Mouse (Mus musculus) adrenal gland, adult 18-20 months (tissue): Measurements from ENCODE around the gene Marcksl1. TPM values are rescaled to one million over a fixed set of nuclear protein-coding genes. Genes with fewer than 3 reads are reported as not detected.

Source experiments
- DNase-seq, 2 experiments: peaks; one replicate each; pipeline ENCODE4 v3.0.0; 2021 to 2022; ENCODE audit warnings: low spot score in 2 of 2
- microRNA-seq, 2 experiments: library from miRNA; unstranded; fragments of <30 nt; microRNA quantifications; one replicate each; pipeline ENCODE4 v1.2.0; 2021; ENCODE audit warnings: borderline number of aligned reads in 2 of 2
- total RNA-seq, 2 experiments: library from RNA; stranded (reverse); gene quantifications; 1 replicate in 1 of 2; 2 replicates in 1 of 2; pipeline ENCODE4 v1.2.3; 2021

The Marcksl1 gene
- total RNA-seq, 2 experiments from 2014 or later = 29.3 to 30.4 TPM

- peak in 1 of 2 experiments; percentile 31 for DNase-seq
Observed at GRCm38 (mm10) chr4:129555862-129556531, 42.6 kb downstream of the Marcksl1 start.

GRCm38 (mm10) chr4:129556532-129557223, 43.3 kb downstream of the Marcksl1 start:
- peak; percentile 90 to 93 for DNase-seq

GRCm38 (mm10) chr4:129557256-129557808, 44.0 kb downstream of the Marcksl1 start:
- no peak for DNase-seq

GRCm38 (mm10) chr4:129558321-129558955, 45.1 kb downstream of the Marcksl1 start:
- no peak for DNase-seq

GRCm38 (mm10) chr4:129561184-129561583, 47.8 kb downstream of the Marcksl1 start:
- no peak for DNase-seq

- no peak for DNase-seq
Observed at GRCm38 (mm10) chr4:129563718-129564117, 50.3 kb downstream of the Marcksl1 start.

GRCm38 (mm10) chr4:129565139-129565538, 51.8 kb downstream of the Marcksl1 start:
- no peak for DNase-seq

Small RNA genes within 50 kb of the gene (microRNA-seq; reads per million reads assigned to microRNA genes)
- gene Mir8119 = 0 reads per million in 2 experiments

Other genes with a start within 250 kb of the Marcksl1 start
- 1 to 10 TPM in 1 of 2 experiments, under 1 TPM in 1; 0.76 to 1.5 TPM for gene Sync, start 226.0 kb upstream of the Marcksl1 start, total RNA-seq
- gene Rbbp4, start 178.2 kb upstream of the Marcksl1 start, total RNA-seq = 100 to 1,000 TPM; 128 to 132 TPM
- gene Zbtb8os, start 177.9 kb upstream of the Marcksl1 start, total RNA-seq = 10 to 100 TPM; 49.4 to 52.4 TPM
- gene Zbtb8a, start 135.5 kb upstream of the Marcksl1 start, total RNA-seq = 1 to 10 TPM; 2.7 to 3.7 TPM
- under 1 TPM; 0.13 to 0.45 TPM for gene Zbtb8b, start 72.7 kb upstream of the Marcksl1 start, total RNA-seq
- 10 to 100 TPM; 56.8 to 71.5 TPM for gene Bsdc1, start 52.0 kb upstream of the Marcksl1 start, total RNA-seq
- gene Tssk3, start 22.6 kb upstream of the Marcksl1 start, total RNA-seq = not detected
- gene Fam229a, start 22.4 kb upstream of the Marcksl1 start, total RNA-seq = not detected
- gene Hdac1, start 29.1 kb downstream of the Marcksl1 start, total RNA-seq = 10 to 100 TPM; 38.9 to 48.2 TPM
- 1 to 10 TPM; 1.8 to 2.3 TPM for gene Lck, start 60.1 kb downstream of the Marcksl1 start, total RNA-seq
- gene Fam167b, start 65.0 kb downstream of the Marcksl1 start, total RNA-seq = 10 to 100 TPM; 28.2 to 31.4 TPM
- gene Eif3i, start 87.1 kb downstream of the Marcksl1 start, total RNA-seq = 100 to 1,000 TPM; 174 to 175 TPM
- gene Tmem234, start 87.1 kb downstream of the Marcksl1 start, total RNA-seq = 100 to 1,000 TPM in 1 of 2 experiments, 10 to 100 TPM in 1; 84.9 to 105 TPM
- 1 to 10 TPM; 1.5 to 1.7 TPM for gene Dcdc2b, start 100.7 kb downstream of the Marcksl1 start, total RNA-seq
- 10 to 100 TPM; 27.0 to 28.6 TPM for gene Iqcc, start 105.5 kb downstream of the Marcksl1 start, total RNA-seq
- 10 to 100 TPM; 29.6 to 35.8 TPM for gene Ccdc28b, start 110.4 kb downstream of the Marcksl1 start, total RNA-seq
- 10 to 100 TPM; 63.5 to 69.2 TPM for gene Txlna, start 127.5 kb downstream of the Marcksl1 start, total RNA-seq
- gene Kpna6, start 159.2 kb downstream of the Marcksl1 start, total RNA-seq = 10 to 100 TPM; 92.4 to 96.3 TPM
- 10 to 100 TPM; 11.7 to 13.0 TPM for gene Tmem39b, start 183.3 kb downstream of the Marcksl1 start, total RNA-seq
- 10 to 100 TPM; 53.5 to 72.4 TPM for gene Khdrbs1, start 228.7 kb downstream of the Marcksl1 start, total RNA-seq